Mouse (Mus musculus): ENCODE results near the gene Tnrc6a.

Tnrc6a gene

GRCm38 (mm10) chr7:123193201-123193600 is 69.5 kb downstream of the Tnrc6a start:
- DNase-seq, result no peak

DNA sequence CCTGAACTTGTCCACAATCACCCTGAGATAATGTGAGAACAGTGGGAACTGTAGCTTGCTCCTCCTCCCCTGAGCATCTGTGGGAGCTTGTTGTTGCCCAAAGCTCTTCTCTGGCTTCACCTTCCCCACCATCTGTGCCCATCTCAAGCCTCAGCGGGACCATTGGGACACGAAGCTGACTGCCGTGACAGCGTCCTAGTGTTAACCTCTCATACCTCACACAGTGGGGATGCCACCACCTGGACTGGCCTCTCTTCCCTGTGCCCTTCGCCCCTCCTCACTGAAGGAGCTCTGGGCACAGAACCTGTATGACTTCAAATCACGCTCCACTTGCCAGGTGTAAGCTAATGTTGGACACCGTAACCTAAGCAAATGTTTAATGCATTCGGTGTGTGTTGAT is 71.0 kb downstream of the Tnrc6a start:
- no peak for DNase-seq

GRCm38 (mm10) chr7:123196432-123196831 is 72.7 kb downstream of the Tnrc6a start:
- no peak for DNase-seq

GRCm38 (mm10) chr7:123198695-123199094 is 75.0 kb downstream of the Tnrc6a start:
- DNase-seq, result peak in 1 of 2 experiments; percentile 58

GRCm38 (mm10) chr7:123199151-123199550 is 75.5 kb downstream of the Tnrc6a start:
- DNase-seq, result no peak

- DNase-seq, result no peak
These were observed 76.0 kb downstream of the Tnrc6a start for GRCm38 (mm10) chr7:123199656-123200206.

DNA sequence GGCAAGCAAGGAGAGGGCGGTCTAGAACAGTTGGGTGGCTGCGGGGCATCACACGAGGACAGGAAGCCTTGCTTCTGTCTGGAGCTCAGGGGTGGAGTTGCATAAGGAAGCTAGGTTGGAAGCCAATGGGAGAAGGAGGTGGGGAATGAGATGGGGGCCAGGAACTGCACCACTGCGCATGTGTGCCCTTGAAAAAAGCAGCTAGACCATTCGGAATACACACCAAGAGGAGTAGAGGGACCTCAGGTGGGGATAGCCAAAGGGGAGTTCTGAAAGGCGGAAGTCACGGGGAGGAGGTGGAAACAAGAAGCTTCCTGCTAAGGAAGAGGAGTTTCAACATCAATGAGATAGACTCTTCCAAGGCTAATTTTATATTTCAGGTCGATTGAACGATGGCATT is 77.0 kb downstream of the Tnrc6a start:
- DNase-seq, result no peak

DNA sequence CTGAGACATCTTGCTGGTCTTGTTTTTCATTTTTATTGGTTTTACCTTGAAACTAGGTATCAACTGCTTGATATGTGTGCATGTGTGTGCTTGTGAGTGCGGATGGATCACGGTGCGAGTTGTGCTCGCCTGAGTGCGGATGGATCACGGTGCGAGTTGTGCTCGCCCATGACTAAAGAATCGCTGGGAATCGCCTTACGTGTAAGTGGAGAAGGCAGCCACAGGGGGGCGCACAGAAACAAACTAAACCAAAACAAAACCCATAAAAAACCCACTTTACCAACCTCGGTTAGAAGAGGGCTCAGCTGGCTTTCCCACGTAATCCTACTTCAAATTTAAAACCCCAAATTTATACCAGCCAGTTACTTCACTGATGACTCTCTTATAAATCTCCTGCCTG is 81.6 kb downstream of the Tnrc6a start:
- peak; percentile 79 to 83 for DNase-seq

DNA sequence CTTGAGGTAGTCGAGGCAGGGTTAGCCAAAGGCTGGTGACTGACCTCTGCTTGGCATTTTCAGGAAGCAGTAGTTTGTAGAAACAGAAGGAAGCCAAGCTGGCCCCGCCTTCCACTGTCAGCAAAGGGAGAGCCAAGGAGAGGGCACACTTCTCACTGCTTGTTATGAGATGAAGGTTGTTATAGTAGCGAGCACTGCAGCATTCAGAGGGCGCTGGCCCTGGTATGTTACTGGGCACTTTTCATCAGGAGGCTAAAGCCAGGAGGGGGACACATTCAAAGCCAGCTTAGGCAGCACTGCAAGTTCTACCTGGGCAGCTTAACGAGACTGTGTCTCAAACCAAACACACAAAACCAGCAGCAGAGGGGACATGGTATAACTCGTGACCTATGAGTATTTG is 83.9 kb downstream of the Tnrc6a start:
- DNase-seq, result no peak

GRCm38 (mm10) chr7:123209864-123210263 is 86.2 kb downstream of the Tnrc6a start:
- DNase-seq, result no peak

GRCm38 (mm10) chr7:123211461-123211860 is 87.8 kb downstream of the Tnrc6a start:
- no peak for DNase-seq

DNA sequence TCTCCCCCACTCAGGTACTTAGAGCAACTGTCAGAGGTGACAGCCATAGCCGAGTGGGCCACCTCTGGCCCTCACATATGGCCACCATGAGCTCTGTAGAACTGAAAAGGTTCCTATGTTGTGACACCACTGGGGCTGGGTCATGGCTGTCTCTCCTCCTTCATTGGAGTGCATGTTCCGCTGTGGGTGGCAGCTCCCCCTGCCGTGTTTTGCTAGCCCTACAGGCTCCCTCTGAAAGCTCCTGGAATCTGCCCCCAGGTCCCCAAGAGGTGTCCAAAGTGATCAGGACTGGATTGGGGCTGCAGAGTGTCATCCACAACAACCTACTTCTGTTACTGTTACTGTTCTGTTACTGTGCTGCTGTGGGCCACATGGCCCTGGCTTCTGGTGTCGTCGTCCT is 88.6 kb downstream of the Tnrc6a start:
- no peak for DNase-seq

DNA sequence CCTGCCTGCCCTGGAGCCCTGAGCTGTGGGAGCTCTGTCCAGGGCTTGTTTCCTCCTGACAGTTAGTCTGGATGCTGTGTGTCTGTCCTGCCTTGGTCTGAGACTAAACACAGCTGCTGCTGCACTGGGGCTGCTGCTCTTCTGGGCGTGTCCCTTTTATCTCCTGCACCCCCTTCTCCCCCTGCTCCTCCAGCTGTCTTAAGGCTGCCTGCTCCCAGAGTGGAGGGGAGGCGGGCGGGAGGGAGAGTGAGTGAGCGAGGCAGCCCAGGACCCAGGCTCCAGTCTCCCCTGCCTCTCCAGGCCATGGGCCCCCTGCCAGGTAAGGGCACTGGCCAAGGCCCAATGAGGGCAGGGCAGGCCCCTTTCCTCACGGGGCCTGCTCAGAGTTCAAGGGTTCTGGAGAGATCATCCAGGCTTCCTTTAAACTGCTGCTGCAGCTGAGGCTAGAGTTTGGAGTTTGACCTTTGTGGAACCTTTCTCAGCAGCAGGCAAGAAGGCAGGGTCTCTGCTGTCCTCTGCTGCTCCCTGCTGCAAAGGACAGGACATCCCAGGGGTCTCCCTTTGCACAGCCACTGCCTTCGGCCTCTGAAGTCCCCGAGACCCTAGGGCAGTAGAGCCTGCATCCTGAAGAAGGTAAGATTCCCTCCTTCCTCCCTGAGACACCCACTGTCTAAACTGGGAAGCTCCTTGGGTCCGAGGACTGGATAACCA is 90.8 kb downstream of the Tnrc6a start, which contains the start of gene Slc5a11:
Gene Slc5a11 (plus strand): TSS at position 416 of the 711 bp plus-strand sequence.
- peak; percentile 53 to 73 for DNase-seq

DNA sequence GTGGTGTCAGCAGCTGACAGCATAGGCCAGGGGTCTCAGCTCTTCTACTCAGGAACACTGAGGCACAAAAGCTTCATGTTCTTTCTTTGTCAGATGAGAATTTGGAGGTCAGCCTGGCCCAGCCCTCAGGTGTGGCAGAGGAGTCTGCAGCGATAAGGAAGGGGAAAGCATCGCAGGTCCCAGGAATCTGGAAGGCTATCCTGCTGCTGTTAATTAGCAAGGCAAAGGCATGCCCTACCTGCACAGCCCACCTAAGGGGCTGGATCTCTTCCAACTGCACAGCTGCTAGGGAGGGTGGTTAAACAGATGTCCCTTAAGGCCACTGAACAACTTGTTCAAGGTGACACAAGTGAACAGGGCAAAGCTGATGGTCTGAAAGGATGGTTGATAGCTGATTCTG is 91.5 kb downstream of the Tnrc6a start:
- DNase-seq, result no peak

GRCm38 (mm10) chr7:123217448-123218354 is 94.0 kb downstream of the Tnrc6a start:
- no peak for DNase-seq

DNA sequence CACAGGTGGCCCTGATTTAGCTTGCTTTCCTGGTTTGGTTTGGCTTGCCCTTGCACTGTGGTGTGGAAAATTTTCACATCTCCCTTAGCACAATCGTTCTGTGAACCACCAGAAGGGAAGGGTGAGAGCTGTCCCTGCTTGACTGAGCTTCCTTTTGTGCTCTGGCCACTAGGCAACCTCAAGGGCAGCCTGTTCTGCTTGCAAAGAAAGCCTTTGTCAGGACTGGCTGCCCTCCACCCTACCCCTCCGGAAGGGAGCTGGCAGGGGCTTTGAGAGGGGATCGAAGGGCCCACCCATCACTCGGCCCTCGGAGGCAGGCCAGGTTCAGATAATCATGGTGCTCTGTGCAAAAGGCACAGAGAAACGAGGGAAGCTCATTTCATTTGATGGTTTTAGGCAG is 94.9 kb downstream of the Tnrc6a start:
- DNase-seq, result no peak

- no peak for DNase-seq
These were observed 96.3 kb downstream of the Tnrc6a start for GRCm38 (mm10) chr7:123219781-123220632.

DNA sequence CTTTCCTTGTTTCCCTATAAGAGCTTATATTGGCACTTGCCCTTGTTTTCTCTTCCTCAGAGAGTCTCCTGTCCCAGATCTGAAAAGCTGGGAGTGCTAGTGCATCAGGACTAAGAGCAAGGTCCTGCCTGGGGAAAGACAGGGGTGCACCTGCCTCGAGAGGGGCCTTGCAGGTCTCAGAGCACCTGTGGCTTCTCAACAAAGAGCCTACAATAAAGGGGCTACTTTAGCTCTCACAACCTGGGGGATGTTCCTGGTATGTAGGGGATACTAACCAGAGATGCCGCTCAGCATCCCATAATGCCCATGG is 96.9 kb downstream of the Tnrc6a start:
- no peak for DNase-seq

GRCm38 (mm10) chr7:123224076-123224475 is 100.4 kb downstream of the Tnrc6a start:
- DNase-seq, result no peak

GRCm38 (mm10) chr7:123225159-123225558 is 101.5 kb downstream of the Tnrc6a start:
- DNase-seq, result no peak

GRCm38 (mm10) chr7:123235449-123235848 is 111.8 kb downstream of the Tnrc6a start:
- DNase-seq, result peak; percentile 80 to 82

- DNase-seq, result no peak
These were observed 114.9 kb downstream of the Tnrc6a start for GRCm38 (mm10) chr7:123238621-123239020.

DNA sequence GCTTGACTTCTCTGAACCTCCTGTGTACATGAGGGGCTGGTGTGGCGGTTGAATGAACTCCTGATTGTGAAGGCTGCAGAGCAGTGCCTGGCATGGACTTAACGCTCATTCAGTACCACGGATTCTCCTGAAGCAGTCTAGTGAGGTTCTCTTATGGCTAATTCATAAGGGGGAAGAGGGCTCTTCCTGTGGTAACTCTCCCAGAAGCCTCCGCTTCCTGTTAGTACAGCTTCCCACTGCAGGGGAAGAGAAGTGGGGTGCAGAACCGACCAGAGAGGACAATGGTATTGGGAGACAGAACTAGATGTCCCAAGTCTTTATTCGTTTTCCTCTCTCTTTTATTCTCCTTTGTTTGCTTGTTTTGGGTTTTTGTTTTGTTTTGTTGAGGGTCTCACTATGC is 116.4 kb downstream of the Tnrc6a start:
- DNase-seq, result no peak
